Mouse (Mus musculus) small intestine, adult 2 months (tissue): Measurements from ENCODE around the gene Cep295nl.

Source experiments
- CTCF ChIP-seq: fragments of 200-500 bp; IDR thresholded peaks from 2 replicates; pipeline ENCODE4 v1.5.1; 2012; ENCODE audit warnings: low read depth, mild to moderate bottlenecking, control low read depth, inconsistent platforms, low read length, moderate library complexity, mixed read lengths; ENCODE audit not compliant: insufficient replicate concordance, insufficient read length; ENCODE audit errors: extremely low read depth
- POLR2A ChIP-seq: fragments of 200-500 bp; IDR thresholded peaks from 2 replicates; pipeline ENCODE4 v1.6.1; 2012; ENCODE audit warnings: low read depth, mild to moderate bottlenecking, control low read depth, inconsistent platforms, low read length, moderate library complexity

DNA sequence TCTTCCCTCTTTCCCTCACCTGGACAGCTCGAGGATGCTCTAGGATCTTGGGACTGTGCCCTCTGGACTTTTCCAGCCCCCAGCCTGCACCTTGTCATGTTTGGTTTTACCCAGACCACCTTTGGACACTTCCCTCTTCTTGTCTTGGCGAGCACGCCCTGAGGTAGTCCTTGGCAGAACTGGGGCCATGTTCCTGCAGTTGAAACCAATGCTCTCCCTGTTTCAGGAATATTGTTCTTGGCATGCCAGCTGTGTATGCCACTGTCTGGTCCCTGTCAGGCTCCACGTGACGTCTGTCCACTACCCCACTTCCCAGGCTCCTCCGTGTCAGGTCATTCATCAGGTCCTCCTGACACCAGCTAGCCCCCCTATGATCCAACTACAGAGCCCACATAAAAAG is 36.4 kb upstream of the Cep295nl start:
- no peak for TF ChIP-seq POLR2A
- TF ChIP-seq CTCF = no peak
